Mouse (Mus musculus) 416B (cell line): Measurements from ENCODE around the gene Hspb1.

Experiments
- DNase-seq: peaks from one replicate; pipeline ENCODE4 v3.0.0; 2011; ENCODE audit warnings: low read depth

Gene Hspb1

GRCm38 (mm10) chr5:135888405-135889215, 891 bp downstream of the Hspb1 start:
- DNase-seq = no peak

GRCm38 (mm10) chr5:135890323-135890722, 2.6 kb downstream of the Hspb1 start:
- DNase-seq = no peak

- no peak for DNase-seq
Measured at GRCm38 (mm10) chr5:135890920-135891319, 3.2 kb downstream of the Hspb1 start.

GRCm38 (mm10) chr5:135892589-135893351, 5.1 kb downstream of the Hspb1 start:
- no peak for DNase-seq

- no peak for DNase-seq
Measured at GRCm38 (mm10) chr5:135894958-135895357, 7.2 kb downstream of the Hspb1 start.

GRCm38 (mm10) chr5:135898028-135898427, 10.3 kb downstream of the Hspb1 start:
- DNase-seq = peak; percentile 84

- peak; percentile 70 for DNase-seq
Measured at GRCm38 (mm10) chr5:135898995-135899394, 11.3 kb downstream of the Hspb1 start.

- no peak for DNase-seq
Measured at GRCm38 (mm10) chr5:135899833-135900232, 12.1 kb downstream of the Hspb1 start.

GRCm38 (mm10) chr5:135900701-135901100, 13.0 kb downstream of the Hspb1 start:
- peak; percentile 54 for DNase-seq

GRCm38 (mm10) chr5:135901354-135902095, 13.8 kb downstream of the Hspb1 start:
- DNase-seq = peak; percentile 58

GRCm38 (mm10) chr5:135903058-135903457, 15.3 kb downstream of the Hspb1 start:
- no peak for DNase-seq

- peak; percentile 40 for DNase-seq
Measured at GRCm38 (mm10) chr5:135903551-135904151, 15.9 kb downstream of the Hspb1 start.

- no peak for DNase-seq
Measured at GRCm38 (mm10) chr5:135904259-135904658, 16.5 kb downstream of the Hspb1 start.

GRCm38 (mm10) chr5:135905320-135906225, 17.9 kb downstream of the Hspb1 start:
- DNase-seq = peak; percentile 73

- peak; percentile 77 for DNase-seq
Measured at GRCm38 (mm10) chr5:135906846-135907245, 19.1 kb downstream of the Hspb1 start.

GRCm38 (mm10) chr5:135907256-135907655, 19.5 kb downstream of the Hspb1 start:
- DNase-seq = peak; percentile 62

- DNase-seq = no peak
Measured at GRCm38 (mm10) chr5:135908185-135908584, 20.5 kb downstream of the Hspb1 start.

- no peak for DNase-seq
Measured at GRCm38 (mm10) chr5:135908989-135909388, 21.3 kb downstream of the Hspb1 start.

GRCm38 (mm10) chr5:135909646-135910045, 21.9 kb downstream of the Hspb1 start:
- DNase-seq = no peak

GRCm38 (mm10) chr5:135910813-135911212, 23.1 kb downstream of the Hspb1 start:
- no peak for DNase-seq
